Mouse (Mus musculus) ES-Bruce4 (cell line): Measurements from ENCODE around the gene Synrg.

Experiments
- CTCF ChIP-seq: IDR thresholded peaks from one replicate; pipeline ENCODE4 v1.8.1; 2011; ENCODE audit warnings: low read depth, low read length
- POLR2A ChIP-seq: IDR thresholded peaks from one replicate; pipeline ENCODE4 v1.8.1; 2011; ENCODE audit warnings: low read length; ENCODE audit not compliant: insufficient read depth

- TF ChIP-seq CTCF (no peak), POLR2A (no peak)
Observed at GRCm38 (mm10) chr11:84013105-84013504, 48.9 kb downstream of the Synrg start.
